Mouse (Mus musculus): ENCODE results near the gene Cox14.

DNA sequence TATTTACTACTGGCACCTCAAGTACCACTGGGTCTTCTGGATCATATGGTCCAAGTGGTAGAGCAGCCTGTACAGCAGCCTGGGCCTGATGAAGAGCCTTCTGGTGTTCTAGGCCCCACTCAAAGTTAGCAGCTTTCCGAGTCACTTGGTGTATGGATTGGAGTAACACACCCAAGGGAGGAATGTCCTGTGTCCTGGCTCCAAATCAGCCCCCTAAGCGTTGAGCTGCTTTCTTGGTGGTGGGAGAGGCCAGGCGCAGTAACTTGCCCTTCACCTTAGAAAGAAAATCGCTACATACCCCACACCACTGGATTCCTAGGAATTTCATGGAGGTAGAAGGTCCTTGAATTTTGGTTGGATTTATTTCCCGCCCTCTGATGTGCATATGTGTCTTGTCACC is 41.3 kb upstream of the Cox14 start:
- TF ChIP-seq POLR2A (IDR thresholded peaks at IDR 0.05; ENCODE audit: low read depth, low read length) (no peak), CTCF (conservative IDR thresholded peaks at IDR 0.05; ENCODE audit: insufficient read depth, insufficient read length, low read depth, low read length) (no peak)
